Mouse (Mus musculus) spleen, postnatal 4 days (tissue): ENCODE measurements around the gene Zfp326.

Source experiments
- DNase-seq, 2 experiments: peaks; one replicate each; pipeline ENCODE4 v3.0.0; 2022; ENCODE audit warnings: low spot score in 2 of 2

Gene Zfp326

DNA sequence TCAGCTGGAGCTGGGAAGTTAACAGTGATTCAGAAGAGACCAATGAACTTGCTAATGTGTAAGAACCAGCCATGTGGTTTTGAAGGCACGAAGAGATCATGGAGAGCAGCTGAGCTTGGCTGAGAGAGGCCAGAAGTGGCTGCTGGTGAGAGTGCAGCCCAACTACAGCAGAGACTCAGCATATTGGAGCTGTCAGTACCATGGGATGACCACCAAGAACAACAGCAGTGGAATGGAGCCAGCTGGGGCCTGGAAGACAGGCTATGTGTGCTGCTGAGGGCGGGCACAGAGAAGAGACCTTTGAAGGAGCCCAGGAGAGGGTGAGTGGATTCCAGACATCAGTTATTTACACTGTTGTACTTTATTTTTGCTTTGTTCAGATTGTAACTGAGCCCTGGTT lies 65.6 kb downstream of the Zfp326 start:
- DNase-seq, result no peak
